Mouse (Mus musculus) stomach, postnatal 0 days (tissue): ENCODE results near the gene Hist1h2bj. TPM values are rescaled to one million over a fixed set of nuclear protein-coding genes. Genes with fewer than 3 reads are reported as not detected.

Experiments
- ATAC-seq: fragments of 200-750 bp; cut with Nextera tagmentation; 2 replicates; pipeline ENCODE4 v1.8.0; 2017; ENCODE audit not compliant: low FRiP score, low TSS enrichment
- DNase-seq: peaks from one replicate; pipeline ENCODE4 v3.0.0-alpha.2; 2016; ENCODE audit warnings: low spot score
- H3K27ac ChIP-seq: fragments of 300-500 bp; sonication (generic); replicated peaks from 2 replicates; pipeline ENCODE4 v1.5.1; 2014; ENCODE audit warnings: mild to moderate bottlenecking, control low read depth
- H3K27me3 ChIP-seq: fragments of 300-500 bp; sonication (generic); 2 replicates; pipeline ENCODE4 v1.6.1; 2014; ENCODE audit warnings: low read length; ENCODE audit not compliant: control insufficient read depth, insufficient read depth
- H3K36me3 ChIP-seq: fragments of 300-500 bp; sonication (generic); 2 replicates; pipeline ENCODE4 v1.6.1; 2014; ENCODE audit warnings: low read length, mixed read lengths; ENCODE audit not compliant: control insufficient read depth, insufficient read depth
- H3K4me1 ChIP-seq: fragments of 300-500 bp; sonication (generic); replicated peaks from 2 replicates; pipeline ENCODE4 v1.6.1; 2014; ENCODE audit warnings: antibody characterized with exemption; ENCODE audit not compliant: control insufficient read depth, insufficient read depth
- H3K4me2 ChIP-seq: fragments of 300-500 bp; sonication (generic); replicated peaks from 2 replicates; pipeline ENCODE4 v1.6.1; 2014; ENCODE audit warnings: low read depth, mild to moderate bottlenecking, control low read depth, moderate library complexity
- H3K4me3 ChIP-seq: fragments of 300-500 bp; sonication (generic); 2 replicates; pipeline ENCODE4 v1.5.1; 2014; ENCODE audit warnings: low read depth, low read length, control low read depth
- H3K9ac ChIP-seq: fragments of 300-500 bp; sonication (generic); 2 replicates; pipeline ENCODE4 v1.6.1; 2014; ENCODE audit warnings: mild to moderate bottlenecking, low read length, control low read depth, mixed read lengths
- H3K9me3 ChIP-seq: fragments of 300-500 bp; sonication (generic); 2 replicates; pipeline ENCODE4 v1.6.1; 2016; ENCODE audit warnings: low read length; ENCODE audit not compliant: control insufficient read depth
- CTCF ChIP-seq: IDR thresholded peaks from 2 replicates; pipeline ENCODE4 v1.5.1; 2016; ENCODE audit warnings: antibody characterized with exemption, low read depth, mild to moderate bottlenecking, moderate library complexity
- EP300 ChIP-seq: optimal IDR thresholded peaks from 2 replicates; pipeline ENCODE3; 2016; ENCODE audit warnings: antibody characterized with exemption
- WGBS: fragments of 180-500 bp; shearing (Covaris S2); extraction: QIAGEN DNeasy Blood & Tissue Kit; methylation state at CpG from one replicate; pipeline ENCODE4 v1.1.7; 2014; 5-methylcytosine and 5-hydroxymethylcytosine counted together
- polyA plus RNA-seq: library from polyadenylated mRNA; unstranded; fragments of >200 nt; fragmentation: Nextera tagmentation; extraction: Ambion mirVana; gene quantifications from 2 replicates; pipeline ENCODE4 v1.2.1, GENCODE M21; 2015

Hist1h2bj gene
- polyA plus RNA-seq, 1 experiment from 2014 or later, result 3.7 TPM

DNA sequence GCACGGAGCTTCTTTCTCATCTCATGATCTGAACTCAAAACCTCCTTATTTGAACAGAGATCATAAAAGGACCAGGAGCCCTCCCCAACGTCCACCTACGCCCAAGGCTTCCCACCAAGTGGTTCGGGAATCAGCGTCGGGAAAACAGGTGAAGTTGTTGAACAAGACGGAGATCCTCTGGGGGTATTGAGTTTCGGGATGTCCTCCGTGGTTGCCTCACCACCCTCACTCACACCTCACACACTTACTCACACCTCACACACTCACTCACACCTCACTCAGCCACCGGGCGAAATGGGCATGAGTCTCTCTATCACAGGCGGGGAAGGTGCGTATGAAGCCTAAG is 46.2 kb upstream of the Hist1h2bj start:
- H3K36me3 ChIP-seq, result no peaks in the 10 kb centered on the region
- H3K9ac ChIP-seq, result no peak overlapping the region
- TF ChIP-seq CTCF (no peak), EP300 (no peak)
- 0 out of 2 replicates have a peak overlapping the region, but pooled peaks have one; percentile 3 for H3K4me3 ChIP-seq
- H3K9me3 ChIP-seq, result no peaks in the 10 kb centered on the region
- H3K27ac ChIP-seq, result no peak overlapping the region
- no peak overlapping the region; the same call in 1 of the 2 replicates for H3K4me2 ChIP-seq
- H3K27me3 ChIP-seq, result peaks cover 17% of the 10 kb centered on the region; the same call in 1 of the 2 replicates
- WGBS, result 3% methylated on average over 13 of the region's 13 CpGs
- ATAC-seq (no peak), DNase-seq (no peak)
- H3K4me1 ChIP-seq, result no peaks in the 10 kb centered on the region

DNA sequence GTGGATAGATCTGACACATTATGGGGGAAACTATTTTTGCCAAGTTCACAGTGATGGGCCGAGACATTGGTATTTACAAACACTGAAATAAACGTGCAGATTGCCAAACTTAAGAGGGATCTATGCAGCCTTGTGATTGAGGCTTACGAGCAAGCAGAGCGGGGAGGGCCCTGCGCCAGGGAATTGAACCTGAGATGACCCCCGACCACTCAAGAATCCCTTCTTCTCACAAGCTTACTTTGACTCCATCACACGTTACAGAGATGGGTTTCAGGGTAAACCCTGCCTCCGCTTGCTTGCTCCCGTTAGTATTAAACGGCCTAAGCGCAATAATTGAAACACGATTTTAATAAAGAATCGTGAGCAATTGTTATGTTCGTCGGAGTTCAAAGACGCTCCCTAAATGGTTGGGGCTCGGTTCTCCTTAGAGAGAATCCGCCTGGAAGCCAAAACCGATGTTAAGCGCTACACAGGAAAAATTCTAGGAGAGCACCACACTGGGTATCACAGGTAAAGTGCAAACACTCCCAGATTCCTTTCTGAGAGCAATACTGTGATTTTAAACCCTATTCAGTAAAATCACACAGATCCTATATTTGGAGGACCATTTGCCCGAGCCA is 45.7 kb upstream of the Hist1h2bj start:
- 5% methylated on average over 21 of the region's 21 CpGs for WGBS
- peaks cover 17% of the 10 kb centered on the region; the same call in 1 of the 2 replicates for H3K27me3 ChIP-seq
- no peak overlapping the region for H3K27ac ChIP-seq
- DNase-seq, result no peak
- no peak for ATAC-seq
- H3K4me3 ChIP-seq, result 0 out of 2 replicates have a peak overlapping the region, but pooled peaks have one; percentile 3
- H3K4me1 ChIP-seq, result no peaks in the 10 kb centered on the region
- TF ChIP-seq CTCF, result no peak
- TF ChIP-seq EP300, result no peak
- no peaks in the 10 kb centered on the region for H3K36me3 ChIP-seq
- no peak overlapping the region for H3K4me2 ChIP-seq
- no peaks in the 10 kb centered on the region for H3K9me3 ChIP-seq
- no peak overlapping the region for H3K9ac ChIP-seq

DNA sequence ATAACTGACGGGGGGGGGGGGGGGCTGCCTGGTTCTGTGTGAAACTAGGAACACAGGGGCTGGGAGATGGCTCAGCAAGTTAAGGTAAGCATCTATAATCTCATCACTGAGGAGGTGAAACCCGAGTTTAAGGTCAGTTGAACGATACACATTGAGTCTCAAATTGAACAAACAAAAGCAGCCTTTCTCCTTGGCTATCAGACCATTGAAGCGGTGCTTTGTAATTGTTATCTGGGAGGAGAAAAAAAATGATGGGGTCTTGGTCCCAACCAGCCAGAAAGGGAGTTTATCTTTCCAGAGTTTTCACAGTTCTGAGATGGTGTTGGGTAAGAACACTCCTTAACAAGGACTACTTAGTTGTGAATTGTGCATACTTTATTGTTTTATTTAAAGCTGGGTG is 45.2 kb upstream of the Hist1h2bj start:
- WGBS, result 7% methylated on average over 4 of the region's 4 CpGs
- Histone ChIP-seq H3K4me2 (no peak overlapping the region), H3K9me3 (no peaks in the 10 kb centered on the region), H3K4me3 (no peak overlapping the region), H3K27me3 (peaks cover 16% of the 10 kb centered on the region; the same call in 1 of the 2 replicates), H3K36me3 (no peaks in the 10 kb centered on the region), H3K4me1 (no peaks in the 10 kb centered on the region), H3K27ac (no peak overlapping the region), H3K9ac (no peak overlapping the region)
- DNase-seq (no peak), ATAC-seq (no peak)
- TF ChIP-seq CTCF (no peak), EP300 (no peak)

DNA sequence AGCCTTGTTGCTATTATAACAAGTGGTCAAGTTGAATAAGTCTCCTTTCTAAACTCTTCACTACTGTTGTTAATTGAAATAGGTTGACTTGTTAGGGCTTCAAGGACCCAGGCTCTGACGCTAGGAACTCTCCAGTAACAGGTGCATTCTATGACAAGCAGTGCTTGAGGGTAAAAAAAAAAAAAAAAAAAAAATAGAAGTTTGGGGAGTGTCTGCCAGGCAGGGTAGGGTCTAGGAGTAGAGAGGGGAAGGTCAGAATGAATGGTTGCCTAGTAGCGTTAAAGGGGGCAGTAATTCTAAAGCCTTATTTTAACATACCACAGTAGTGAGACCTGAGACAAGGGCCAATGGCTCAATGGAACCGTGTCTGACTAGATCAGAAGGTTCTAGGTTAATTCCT is 44.6 kb upstream of the Hist1h2bj start:
- ATAC-seq (no peak), DNase-seq (no peak)
- Histone ChIP-seq H3K9me3 (no peaks in the 10 kb centered on the region), H3K4me3 (no peak overlapping the region), H3K27me3 (peaks cover 13% of the 10 kb centered on the region; the same call in 1 of the 2 replicates), H3K4me1 (no peaks in the 10 kb centered on the region), H3K9ac (no peak overlapping the region), H3K27ac (no peak overlapping the region), H3K36me3 (no peaks in the 10 kb centered on the region), H3K4me2 (no peak overlapping the region)
- TF ChIP-seq CTCF (no peak), EP300 (no peak)
- WGBS, result 31% methylated on average over 3 of the region's 3 CpGs

DNA sequence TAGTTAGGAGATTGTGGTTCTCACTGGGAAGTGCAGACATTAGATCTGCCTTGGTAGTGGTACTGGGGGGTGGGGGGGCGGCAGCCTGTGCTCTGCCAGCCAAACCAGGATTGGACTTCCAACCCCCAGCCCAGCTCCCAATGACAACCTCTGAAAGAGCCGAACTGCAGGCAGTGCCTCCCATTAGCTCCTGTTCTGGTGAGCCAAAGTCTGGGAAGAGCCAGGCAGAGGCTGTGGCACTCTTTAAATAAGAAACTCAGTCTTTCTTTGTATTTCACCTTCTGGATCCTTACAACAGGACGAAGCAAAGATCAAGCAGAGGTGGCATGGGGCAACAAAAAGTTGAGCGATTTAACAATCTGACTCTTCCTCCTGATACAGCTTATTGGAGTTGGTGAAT is 43.9 kb upstream of the Hist1h2bj start:
- H3K36me3 ChIP-seq, result no peaks in the 10 kb centered on the region
- DNase-seq, result no peak
- H3K4me1 ChIP-seq, result no peaks in the 10 kb centered on the region
- no peak overlapping the region for H3K4me3 ChIP-seq
- no peak overlapping the region for H3K4me2 ChIP-seq
- TF ChIP-seq CTCF, result no peak
- TF ChIP-seq EP300, result no peak
- 40% methylated on average over 4 of the region's 4 CpGs for WGBS
- no peak for ATAC-seq
- no peaks in the 10 kb centered on the region for H3K9me3 ChIP-seq
- peaks cover 13% of the 10 kb centered on the region; the same call in 1 of the 2 replicates for H3K27me3 ChIP-seq
- H3K9ac ChIP-seq, result no peak overlapping the region
- no peak overlapping the region for H3K27ac ChIP-seq

DNA sequence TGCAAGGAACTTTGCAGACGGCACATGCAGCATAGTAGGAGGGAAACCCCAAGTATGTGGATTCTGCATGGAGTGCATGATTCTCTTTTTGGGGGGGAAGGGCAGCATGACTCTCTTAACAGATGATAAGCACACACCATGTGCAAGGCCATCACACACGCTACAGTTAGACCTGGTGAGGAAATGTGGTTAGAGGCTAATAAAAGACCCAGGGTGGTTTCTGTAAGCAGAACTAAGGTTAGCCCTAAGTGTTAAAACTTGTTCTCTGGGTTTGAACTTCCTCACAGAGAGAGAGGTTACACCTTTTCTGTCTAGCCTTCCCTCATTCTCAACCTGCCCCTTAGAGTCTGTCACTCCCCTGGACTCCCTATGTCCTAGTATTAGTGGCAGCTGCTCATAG is 41.7 kb upstream of the Hist1h2bj start:
- no peaks in the 10 kb centered on the region for H3K9me3 ChIP-seq
- H3K4me2 ChIP-seq, result no peak overlapping the region
- H3K9ac ChIP-seq, result no peak overlapping the region
- H3K27me3 ChIP-seq, result peaks cover 14% of the 10 kb centered on the region; the same call in 1 of the 2 replicates
- H3K4me3 ChIP-seq, result no peak overlapping the region
- DNase-seq (no peak), ATAC-seq (no peak)
- 65% methylated on average over 2 of the region's 2 CpGs for WGBS
- H3K36me3 ChIP-seq, result no peaks in the 10 kb centered on the region
- H3K27ac ChIP-seq, result no peak overlapping the region
- no peaks in the 10 kb centered on the region for H3K4me1 ChIP-seq
- TF ChIP-seq EP300 (no peak), CTCF (no peak)
